In genomic region chr2:119355089-119355488, GRCm38 (mm10) we compare ENCODE assay signal across 10 mouse cellular contexts. TPM values are rescaled to one million over a fixed set of nuclear protein-coding genes. Genes with fewer than 3 reads are reported as not detected.
DNase-seq lines count a peak whose midpoint lies in the region; ATAC-seq and TF ChIP-seq lines count a peak whose summit lies in the region.
"Had no signal": no experiment of that assay in that cellular context is flagged by ENCODE, and none has a peak within 500 bp of the region (broad histone marks: within the 10 kb centered on the region; RNA-seq: fewer than 3 reads in every experiment).

No protein-coding gene starts in this region.

- peak; percentile 33; the same call in 1 of the 2 replicates for ATAC-seq in hindbrain, postnatal 0 days
- ATAC-seq in hindbrain, embryonic 12.5 days (ENCODE audit: low FRiP score) = no peak
- ATAC-seq: inflammation-experienced regulatory T-cells, adult 6 months had no signal

- H3K27me3 ChIP-seq in hindbrain, postnatal 0 days (ENCODE audit: insufficient read depth, low read length) = no peaks in the 10 kb centered on the region
- peaks cover 24% of the 10 kb centered on the region for H3K27me3 ChIP-seq in hindbrain, embryonic 12.5 days
- H3K27me3 ChIP-seq in cerebellum, adult 2 months (ENCODE audit: control insufficient read depth, insufficient read depth, low read length) = no peaks in the 10 kb centered on the region

- H3K9me3 ChIP-seq in hindbrain, postnatal 0 days (ENCODE audit: low read length) = no peaks in the 10 kb centered on the region
- no peaks in the 10 kb centered on the region for H3K9me3 ChIP-seq in hindbrain, embryonic 12.5 days (replicated peaks)

- no peak for TF ChIP-seq CTCF in hindbrain, postnatal 0 days (IDR thresholded peaks at IDR 0.05; ENCODE audit: low read depth)
- TF ChIP-seq CTCF in cerebellum, adult 2 months (IDR thresholded peaks at IDR 0.05; ENCODE audit: borderline replicate concordance, insufficient read depth, low read depth, low read length) = no peak

- no peak overlapping the region for H3K9ac ChIP-seq in hindbrain, postnatal 0 days (replicated peaks; ENCODE audit: low read length)
- H3K9ac ChIP-seq in hindbrain, embryonic 12.5 days = no peak overlapping the region

- peak; percentile 53 for DNase-seq in hindbrain, postnatal 0 days (ENCODE audit: low spot score)
- peak; percentile 39 for DNase-seq in MN1 (ENCODE audit: low spot score)
- DNase-seq in cerebellum, adult 2 months = peak; percentile 86 to 94
- DNase-seq in heart, adult 8-10 months (ENCODE audit: low spot score) = peak; percentile 77
- no peak for DNase-seq in thymus, postnatal 36 days
- no peak for DNase-seq in testis, postnatal 14 days (ENCODE audit: low spot score)
- no peak for DNase-seq in urinary bladder, postnatal 14 days (ENCODE audit: low spot score)
- DNase-seq: lung, adult 2 months had no signal

- H3K4me2 ChIP-seq in hindbrain, postnatal 0 days (ENCODE audit: low read depth, low read length) = no peak overlapping the region
- no peak overlapping the region for H3K4me2 ChIP-seq in hindbrain, embryonic 12.5 days (replicated peaks)

- no peaks in the 10 kb centered on the region for H3K36me3 ChIP-seq in hindbrain, postnatal 0 days (ENCODE audit: insufficient read depth, low read length)
- no peaks in the 10 kb centered on the region for H3K36me3 ChIP-seq in hindbrain, embryonic 12.5 days

- 48% methylated on average over 3 of the region's 3 CpGs for WGBS in hindbrain, postnatal 0 days
- WGBS in hindbrain, embryonic 12.5 days = 82% methylated on average over 3 of the region's 3 CpGs
- 4% methylated on average over 3 of the region's 3 CpGs for WGBS in cerebellum, adult 2 months

- 0 out of 2 replicates have a peak, but pooled peaks cover 6% of the 10 kb centered on the region for H3K4me1 ChIP-seq in hindbrain, postnatal 0 days (ENCODE audit: insufficient read depth, low read length)
- H3K4me1 ChIP-seq in hindbrain, embryonic 12.5 days = peaks cover 10% of the 10 kb centered on the region
- H3K4me1 ChIP-seq in cerebellum, adult 2 months (ENCODE audit: control insufficient read depth, insufficient read depth, low read length) = peaks cover 20% of the 10 kb centered on the region; the same call in 1 of the 2 replicates

- TF ChIP-seq POLR2A in cerebellum, adult 2 months (IDR thresholded peaks at IDR 0.05; ENCODE audit: borderline replicate concordance, insufficient read depth, low read length) = no peak

- H3K27ac ChIP-seq in hindbrain, postnatal 0 days = 0 out of 2 replicates have a peak overlapping the region, but pooled peaks have one; percentile 22
- no peak overlapping the region for H3K27ac ChIP-seq in hindbrain, embryonic 12.5 days
- peak overlapping the region; percentile 14; the same call in 1 of the 2 replicates for H3K27ac ChIP-seq in cerebellum, adult 2 months (ENCODE audit: insufficient read depth, low read length)

- no peak overlapping the region for H3K4me3 ChIP-seq in hindbrain, postnatal 0 days (ENCODE audit: low read length)
- no peak overlapping the region for H3K4me3 ChIP-seq in hindbrain, embryonic 12.5 days
- H3K4me3 ChIP-seq in cerebellum, adult 2 months (replicated peaks; ENCODE audit: insufficient read depth, low read depth, low read length) = no peak overlapping the region

RNA-seq across cellular contexts. Expression of gene Chac1, which starts 4.1 kb away (rescaled TPM):
- 12.4 and 22.6 TPM in 2 replicates for total RNA-seq in hindbrain, postnatal 0 days (2014; rRNA removed)
- polyA plus RNA-seq in hindbrain, postnatal 0 days (2015; fragmentation: Nextera tagmentation; extraction: Ambion mirVana) = 11.4 and 12.6 TPM in 2 replicates
- 1.9 and 2.4 TPM in 2 replicates for polyA plus RNA-seq in hindbrain, embryonic 12.5 days (2016; fragmentation: Nextera tagmentation; extraction: Ambion mirVana)
- polyA plus RNA-seq in cerebellum, adult 2 months (2012; rRNA removed) = 8.1 and 9.8 TPM in 2 replicates
- 10 to 100 TPM in 1 of 4 experiments, 1 to 10 TPM in 3; 2.8 to 15.4 (median 5.2) TPM for total RNA-seq in heart, adult 8-10 months (2022)
- polyA plus RNA-seq: inflammation-experienced regulatory T-cells, adult 6 months had no signal

RNA-seq across cellular contexts. Expression of gene Dll4, which starts 29.5 kb away (rescaled TPM):
- total RNA-seq in hindbrain, postnatal 0 days (2014; rRNA removed) = 4.2 and 4.3 TPM in 2 replicates
- 2.4 and 2.6 TPM in 2 replicates for polyA plus RNA-seq in hindbrain, postnatal 0 days (2015; fragmentation: Nextera tagmentation; extraction: Ambion mirVana)
- polyA plus RNA-seq in hindbrain, embryonic 12.5 days (2016; fragmentation: Nextera tagmentation; extraction: Ambion mirVana) = 5.6 TPM in 2 replicates
- polyA plus RNA-seq in cerebellum, adult 2 months (2012; rRNA removed) = 3.1 and 4.1 TPM in 2 replicates
- total RNA-seq in heart, adult 8-10 months (2022) = 10 to 100 TPM; 12.1 to 18.7 (median 18.6) TPM
- polyA plus RNA-seq: inflammation-experienced regulatory T-cells, adult 6 months had no signal

Comparison
In these comparisons a context has a peak if more than half of its experiments do, and no peak if none do; other contexts are left out.
1. DNase-seq: peak in hindbrain, postnatal 0 days (single experiment), MN1 (single experiment), cerebellum, adult 2 months (2 of 2) and heart, adult 8-10 months (single experiment); none in thymus, postnatal 36 days (0 of 2), testis, postnatal 14 days (single experiment) and urinary bladder, postnatal 14 days (single experiment).